In the genomic region with DNA sequence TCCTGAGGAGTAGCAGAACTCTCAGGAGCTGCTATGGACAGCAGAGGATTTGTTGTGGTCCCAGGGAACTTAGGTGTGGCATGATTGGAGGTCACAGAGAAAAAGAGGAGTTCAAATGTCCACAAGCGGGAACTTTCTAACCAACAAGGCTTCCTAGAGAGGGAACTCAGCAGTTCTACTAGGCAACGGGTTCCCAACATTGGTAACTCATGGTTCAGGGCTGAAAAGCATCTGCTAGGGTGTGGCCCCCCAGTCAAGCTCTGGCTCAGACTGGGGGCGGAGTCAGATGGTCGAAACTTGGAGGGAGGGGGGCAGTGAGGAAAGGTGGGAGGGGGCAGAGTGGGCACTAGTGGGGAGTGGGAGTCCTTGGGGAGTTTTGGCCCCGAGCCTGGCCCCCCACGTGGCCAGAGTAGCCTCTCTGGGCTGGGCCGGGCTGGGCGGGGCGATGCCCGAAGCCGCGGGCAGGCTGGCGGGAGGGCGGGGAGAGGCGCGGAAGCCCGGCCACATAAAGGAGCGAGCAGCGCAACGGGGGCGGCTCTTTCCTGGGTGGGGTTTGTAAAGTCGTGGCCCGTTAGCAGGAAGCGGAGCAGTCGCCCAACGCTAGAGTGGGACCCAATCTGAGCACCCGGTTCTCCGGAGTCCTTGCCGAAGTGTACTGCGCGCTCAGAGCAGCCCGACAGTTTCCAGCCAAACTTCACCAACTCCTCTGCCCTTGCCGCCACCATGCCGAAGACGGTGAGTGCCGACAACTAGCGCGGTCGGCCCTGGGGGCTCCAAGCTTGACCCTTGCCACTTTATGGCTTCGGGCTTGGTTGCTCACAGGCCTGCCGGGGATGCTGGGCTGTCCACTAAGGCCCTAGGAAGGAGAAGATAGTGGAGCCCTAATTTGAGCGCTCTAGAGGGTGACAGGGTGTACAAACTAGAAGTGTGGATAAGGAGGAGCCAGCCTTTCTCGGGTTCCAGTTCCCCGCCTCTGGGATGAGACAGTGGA, we compare ENCODE assay signal across 8 mouse cellular contexts. TPM values are rescaled to one million over a fixed set of nuclear protein-coding genes. Genes with fewer than 3 reads are reported as not detected.
DNase-seq lines count a peak whose midpoint lies in the region; ATAC-seq and TF ChIP-seq lines count a peak whose summit lies in the region.

A gene (plus strand): TSS at position 534 of the 991 bp plus-strand sequence.

- peak; percentile 87 for DNase-seq in CD4-positive helper T cell, adult 2 months (ENCODE audit: low read depth, low spot score)
- peak; percentile 84 to 86 for DNase-seq in adrenal gland, postnatal 36 days
- peak; percentile 89 for DNase-seq in heart, embryonic 10.5 days (ENCODE audit: low spot score)
- peak; percentile 57 for DNase-seq in liver, embryonic 11.5 days (ENCODE audit: low spot score)
- peak; percentile 77 to 85 for DNase-seq in spleen, postnatal 4 days (ENCODE audit: low spot score in 2 of 2)

- H3K9ac ChIP-seq in kidney, embryonic 14.5 days (ENCODE audit: low read depth, low read length) = peak within 1 kb of the TSS; percentile 56
- peak within 1 kb of the TSS; percentile 74 for H3K9ac ChIP-seq in liver, embryonic 11.5 days (ENCODE audit: low read depth, low read length)

- 0 out of 2 replicates have a peak, but pooled peaks cover 3% of the 10 kb centered on the region for H3K4me1 ChIP-seq in embryonic fibroblast, embryonic 13.5 days (ENCODE audit: control insufficient read depth, insufficient read depth, low read length)
- no peaks in the 10 kb centered on the region for H3K4me1 ChIP-seq in heart, embryonic 10.5 days
- no peaks in the 10 kb centered on the region for H3K4me1 ChIP-seq in kidney, embryonic 14.5 days (ENCODE audit: control insufficient read depth, insufficient read depth, low read length)
- H3K4me1 ChIP-seq in liver, embryonic 11.5 days (replicated peaks; ENCODE audit: control insufficient read depth, insufficient read depth, low read length) = no peaks in the 10 kb centered on the region

- H3K36me3 ChIP-seq in heart, embryonic 10.5 days = no peaks in the 10 kb centered on the region
- no peaks in the 10 kb centered on the region for H3K36me3 ChIP-seq in kidney, embryonic 14.5 days (ENCODE audit: control insufficient read depth, insufficient read depth, low read length)
- H3K36me3 ChIP-seq in liver, embryonic 11.5 days (ENCODE audit: control insufficient read depth, insufficient read depth, low read length) = no peaks in the 10 kb centered on the region

- TF ChIP-seq CTCF in embryonic fibroblast, embryonic 13.5 days (IDR thresholded peaks at IDR 0.05; ENCODE audit: borderline replicate concordance, insufficient read depth, low read length) = no peak

- peak within 1 kb of the TSS; percentile 91 for H3K27ac ChIP-seq in embryonic fibroblast, embryonic 13.5 days (ENCODE audit: insufficient read depth, low read length)
- H3K27ac ChIP-seq in heart, embryonic 10.5 days = peak within 1 kb of the TSS; percentile 89
- H3K27ac ChIP-seq in kidney, embryonic 14.5 days (ENCODE audit: low read depth, low read length) = 0 out of 2 replicates have a peak within 1 kb of the TSS, but pooled peaks have one; percentile 0
- peak within 1 kb of the TSS; percentile 68 for H3K27ac ChIP-seq in liver, embryonic 11.5 days (ENCODE audit: low read depth, low read length)

- WGBS in heart, embryonic 10.5 days = 20% methylated on average over 35 of the region's 44 CpGs
- 32% methylated on average over 36 of the region's 44 CpGs for WGBS in kidney, embryonic 14.5 days
- WGBS in liver, embryonic 11.5 days = 12% methylated on average over 43 of the region's 44 CpGs

- peak within 1 kb of the TSS; percentile 40 for H3K4me2 ChIP-seq in kidney, embryonic 14.5 days (replicated peaks; ENCODE audit: low read depth, low read length)
- H3K4me2 ChIP-seq in liver, embryonic 11.5 days = peak within 1 kb of the TSS; percentile 70

- TF ChIP-seq POLR2A in embryonic fibroblast, embryonic 13.5 days (IDR thresholded peaks at IDR 0.05; ENCODE audit: low read depth, low read length) = peak; percentile 90

- H3K27me3 ChIP-seq in heart, embryonic 10.5 days (ENCODE audit: insufficient read depth, poor library complexity, severe bottlenecking) = no peaks in the 10 kb centered on the region
- no peaks in the 10 kb centered on the region for H3K27me3 ChIP-seq in kidney, embryonic 14.5 days (ENCODE audit: control insufficient read depth, insufficient read depth, low read length)
- H3K27me3 ChIP-seq in liver, embryonic 11.5 days (replicated peaks; ENCODE audit: control insufficient read depth, insufficient read depth, low read length) = 0 out of 2 replicates have a peak, but pooled peaks cover 3% of the 10 kb centered on the region

- peak within 1 kb of the TSS; percentile 99 for H3K4me3 ChIP-seq in embryonic fibroblast, embryonic 13.5 days (ENCODE audit: insufficient read depth, low read length)
- peak within 1 kb of the TSS; percentile 71 for H3K4me3 ChIP-seq in heart, embryonic 10.5 days
- peak within 1 kb of the TSS; percentile 47 for H3K4me3 ChIP-seq in kidney, embryonic 14.5 days (ENCODE audit: low read length)
- H3K4me3 ChIP-seq in liver, embryonic 11.5 days (ENCODE audit: low read depth, low read length) = peak within 1 kb of the TSS; percentile 65

- H3K9me3 ChIP-seq in heart, embryonic 10.5 days = no peaks in the 10 kb centered on the region
- H3K9me3 ChIP-seq in kidney, embryonic 14.5 days (ENCODE audit: control insufficient read depth, low read length) = no peaks in the 10 kb centered on the region
- H3K9me3 ChIP-seq in liver, embryonic 11.5 days (ENCODE audit: control insufficient read depth, low read length) = no peaks in the 10 kb centered on the region

- peak; percentile 92 for ATAC-seq in kidney, embryonic 14.5 days (ENCODE audit: low FRiP score, low TSS enrichment)
- ATAC-seq in liver, embryonic 11.5 days (replicated peaks; ENCODE audit: low FRiP score) = peak; percentile 89
- peak; percentile 75 for ATAC-seq in monocyte, adult 5-6 weeks (replicated peaks; ENCODE audit: insufficient number of reproducible peaks, low FRiP score, low TSS enrichment, poor library complexity, severe bottlenecking)

RNA-seq across cellular contexts. Expression of the gene that starts here (rescaled TPM):
- total RNA-seq in adrenal gland, postnatal 36 days (2021) = 100 to 1,000 TPM; 144 to 168 TPM
- polyA plus RNA-seq in embryonic fibroblast, embryonic 13.5 days (2011; ENCODE audit: insufficient read length, low read depth, missing spikeins) = 473 and 817 TPM in 2 replicates
- polyA plus RNA-seq in heart, embryonic 10.5 days (2016; fragmentation: Nextera tagmentation; extraction: Ambion mirVana) = 146 and 191 TPM in 2 replicates
- 70.2 and 112 TPM in 2 replicates for polyA plus RNA-seq in kidney, embryonic 14.5 days (2014; fragmentation: Nextera tagmentation; extraction: Ambion mirVana)
- polyA plus RNA-seq in liver, embryonic 11.5 days (2014; fragmentation: Nextera tagmentation; extraction: Ambion mirVana) = 116 and 131 TPM in 2 replicates
- 552 to 879 TPM (median 675 TPM) in 3 replicates for total RNA-seq in monocyte, adult 5-6 weeks (2017)

Comparison
In these comparisons a context has a peak if more than half of its experiments do, and no peak if none do; other contexts are left out.
1. Peak in every context shown above with its lines: DNase-seq, ATAC-seq, H3K4me3 ChIP-seq and H3K27ac ChIP-seq.
2. H3K27ac ChIP-seq: peak in every context shown above with its lines; median percentile 91 in embryonic fibroblast, embryonic 13.5 days; 89 in heart, embryonic 10.5 days; 68 in liver, embryonic 11.5 days; 0 in kidney, embryonic 14.5 days.
3. H3K4me3 ChIP-seq: peak in every context shown above with its lines; median percentile 99 in embryonic fibroblast, embryonic 13.5 days; 71 in heart, embryonic 10.5 days; 65 in liver, embryonic 11.5 days; 47 in kidney, embryonic 14.5 days.